Mouse (Mus musculus): ENCODE data around the gene Adsl. TPM values are rescaled to one million over a fixed set of nuclear protein-coding genes. Genes with fewer than 3 reads are reported as not detected.

Adsl gene
- polyA plus RNA-seq, 1 experiment from 2014 or later = 90.4 TPM

GRCm38 (mm10) chr15:80988331-80988730 lies 40.0 kb downstream of the Adsl start:
- 44% methylated on average over 1 of the region's 1 CpGs for WGBS
- DNase-seq (no peak), ATAC-seq (ENCODE audit: low FRiP score, low TSS enrichment) (no peak)
- no peaks in the 10 kb centered on the region for H3K27me3 ChIP-seq (ENCODE audit: control insufficient read depth, insufficient read depth, low read length)
- no peak overlapping the region for H3K4me3 ChIP-seq (replicated peaks; ENCODE audit: low read depth, low read length)
- no peak overlapping the region for H3K4me2 ChIP-seq (ENCODE audit: low read length)
- no peaks in the 10 kb centered on the region for H3K9me3 ChIP-seq (ENCODE audit: control insufficient read depth, low read length)
- H3K4me1 ChIP-seq (ENCODE audit: control insufficient read depth, insufficient read depth, low read length) = no peaks in the 10 kb centered on the region
- no peak overlapping the region for H3K27ac ChIP-seq (replicated peaks; ENCODE audit: low read depth, low read length)
- H3K36me3 ChIP-seq (ENCODE audit: control insufficient read depth, insufficient read depth, low read length) = no peaks in the 10 kb centered on the region
- H3K9ac ChIP-seq (replicated peaks; ENCODE audit: low read length) = no peak overlapping the region

DNA sequence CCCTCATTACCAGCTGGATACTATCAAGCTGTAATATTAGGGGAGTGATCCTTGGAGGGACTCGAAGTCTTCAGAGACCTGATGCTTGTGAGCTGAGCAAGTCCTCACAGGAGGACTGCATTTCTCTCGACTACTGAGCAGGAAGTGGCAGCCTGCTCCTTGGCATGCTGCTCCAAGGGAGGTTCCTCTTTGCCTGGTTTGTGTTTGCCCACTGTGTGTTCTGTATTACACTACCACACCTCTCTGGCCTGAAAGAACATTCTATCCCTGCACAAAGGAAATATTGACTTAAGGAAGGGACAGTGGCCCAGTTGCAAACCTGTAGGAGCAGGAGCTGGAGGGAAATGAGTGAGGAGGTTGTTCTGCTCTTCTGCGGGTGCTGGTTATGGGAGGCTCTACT lies 41.4 kb downstream of the Adsl start:
- Histone ChIP-seq H3K36me3 (ENCODE audit: control insufficient read depth, insufficient read depth, low read length) (no peaks in the 10 kb centered on the region), H3K4me1 (ENCODE audit: control insufficient read depth, insufficient read depth, low read length) (no peaks in the 10 kb centered on the region), H3K4me3 (replicated peaks; ENCODE audit: low read depth, low read length) (no peak overlapping the region), H3K9ac (replicated peaks; ENCODE audit: low read length) (no peak overlapping the region), H3K27me3 (ENCODE audit: control insufficient read depth, insufficient read depth, low read length) (no peaks in the 10 kb centered on the region), H3K4me2 (ENCODE audit: low read length) (no peak overlapping the region), H3K27ac (replicated peaks; ENCODE audit: low read depth, low read length) (no peak overlapping the region), H3K9me3 (ENCODE audit: control insufficient read depth, low read length) (no peaks in the 10 kb centered on the region)
- 88% methylated on average over 3 of the region's 3 CpGs for WGBS
- ATAC-seq (ENCODE audit: low FRiP score, low TSS enrichment) = no peak
- DNase-seq = no peak

DNA sequence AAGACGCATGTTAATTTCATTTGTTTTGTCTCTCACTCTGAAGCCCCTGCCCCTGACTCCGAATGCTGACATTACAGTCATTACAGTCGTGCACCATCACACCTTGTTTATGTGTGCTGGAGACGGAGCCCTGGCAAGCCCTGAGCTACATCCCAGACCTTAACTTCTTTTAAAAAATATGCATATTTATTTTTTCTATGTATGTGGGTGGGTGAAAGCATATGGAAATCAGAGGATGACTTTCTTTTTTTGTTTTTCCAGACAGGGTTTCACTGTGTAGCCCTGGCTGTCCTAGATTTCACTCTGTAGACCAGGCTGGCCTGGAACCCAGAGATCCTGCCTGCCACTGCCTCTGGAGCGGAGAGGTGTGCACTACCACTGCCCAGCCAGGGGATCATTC lies 46.7 kb downstream of the Adsl start:
- Histone ChIP-seq H3K27me3 (ENCODE audit: control insufficient read depth, insufficient read depth, low read length) (no peaks in the 10 kb centered on the region), H3K4me1 (ENCODE audit: control insufficient read depth, insufficient read depth, low read length) (no peaks in the 10 kb centered on the region), H3K9ac (replicated peaks; ENCODE audit: low read length) (no peak overlapping the region), H3K27ac (replicated peaks; ENCODE audit: low read depth, low read length) (no peak overlapping the region), H3K4me3 (replicated peaks; ENCODE audit: low read depth, low read length) (no peak overlapping the region), H3K9me3 (ENCODE audit: control insufficient read depth, low read length) (no peaks in the 10 kb centered on the region), H3K4me2 (ENCODE audit: low read length) (no peak overlapping the region), H3K36me3 (ENCODE audit: control insufficient read depth, insufficient read depth, low read length) (no peaks in the 10 kb centered on the region)
- WGBS = 87% methylated on average over 5 of the region's 5 CpGs
- DNase-seq (no peak), ATAC-seq (ENCODE audit: low FRiP score, low TSS enrichment) (no peak)

DNA sequence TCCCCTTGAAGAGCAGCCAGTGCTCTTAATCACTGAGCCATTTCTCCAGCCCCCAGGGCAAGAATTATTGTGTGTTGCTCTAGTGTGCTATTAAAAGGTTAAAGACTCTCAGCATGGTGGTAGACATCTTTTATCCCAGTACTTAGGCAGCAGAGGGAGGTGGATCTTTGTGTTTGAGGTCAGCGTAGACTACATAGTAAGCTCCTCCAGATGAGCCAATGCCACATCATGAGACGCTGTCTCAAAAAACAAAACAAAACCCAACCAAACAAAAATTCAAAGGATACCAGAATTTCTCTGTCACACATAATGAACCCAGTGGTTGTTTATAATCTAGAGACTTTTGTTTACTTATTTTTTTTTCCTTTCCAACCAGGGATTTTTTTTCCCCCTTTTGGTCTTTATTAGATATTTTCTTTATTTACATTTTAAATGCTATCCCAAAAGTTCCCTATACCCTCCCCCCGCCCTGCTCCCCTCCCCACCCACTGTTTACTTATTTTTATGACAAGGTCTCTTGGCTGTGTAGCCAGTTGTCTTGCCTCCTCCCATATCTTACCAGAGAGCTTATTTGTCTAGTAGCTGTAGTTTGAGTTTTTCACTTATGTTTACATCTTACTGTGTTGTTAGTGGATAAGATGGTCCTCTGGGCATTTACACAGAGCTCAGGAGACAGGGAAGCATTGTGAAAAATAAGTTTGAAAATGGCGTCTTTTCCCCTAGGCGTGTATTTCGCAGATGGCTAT lies 48.0 kb downstream of the Adsl start:
- WGBS = 82% methylated on average over 6 of the region's 6 CpGs
- DNase-seq (no peak), ATAC-seq (ENCODE audit: low FRiP score, low TSS enrichment) (no peak)
- no peak overlapping the region for H3K4me3 ChIP-seq (replicated peaks; ENCODE audit: low read depth, low read length)
- no peaks in the 10 kb centered on the region for H3K9me3 ChIP-seq (ENCODE audit: control insufficient read depth, low read length)
- H3K9ac ChIP-seq (replicated peaks; ENCODE audit: low read length) = no peak overlapping the region
- no peaks in the 10 kb centered on the region for H3K36me3 ChIP-seq (ENCODE audit: control insufficient read depth, insufficient read depth, low read length)
- H3K4me1 ChIP-seq (ENCODE audit: control insufficient read depth, insufficient read depth, low read length) = no peaks in the 10 kb centered on the region
- no peaks in the 10 kb centered on the region for H3K27me3 ChIP-seq (ENCODE audit: control insufficient read depth, insufficient read depth, low read length)
- no peak overlapping the region for H3K4me2 ChIP-seq (ENCODE audit: low read length)
- no peak overlapping the region for H3K27ac ChIP-seq (replicated peaks; ENCODE audit: low read depth, low read length)

DNA sequence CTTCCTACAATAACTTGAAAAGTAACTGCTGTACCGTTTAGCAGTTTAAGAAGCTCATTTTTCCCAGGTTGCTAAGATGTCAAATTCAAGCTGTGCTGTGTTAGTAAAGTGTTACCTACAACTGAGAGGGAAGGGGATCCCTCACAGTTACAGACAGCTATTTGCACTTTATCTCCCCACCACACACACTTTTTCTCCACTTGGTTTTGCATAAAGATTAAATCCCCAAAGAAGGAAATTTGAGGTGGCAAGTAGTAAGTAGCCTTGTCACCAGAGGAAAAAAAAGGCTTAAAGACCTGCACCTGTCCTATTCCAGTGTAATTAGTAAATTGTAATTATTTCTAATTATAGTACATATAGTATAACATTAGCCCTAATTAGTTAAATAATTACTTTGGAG lies 48.8 kb downstream of the Adsl start:
- DNase-seq (no peak), ATAC-seq (ENCODE audit: low FRiP score, low TSS enrichment) (no peak)
- Histone ChIP-seq H3K4me3 (replicated peaks; ENCODE audit: low read depth, low read length) (no peak overlapping the region), H3K27ac (replicated peaks; ENCODE audit: low read depth, low read length) (no peak overlapping the region), H3K9ac (replicated peaks; ENCODE audit: low read length) (no peak overlapping the region), H3K4me1 (ENCODE audit: control insufficient read depth, insufficient read depth, low read length) (no peaks in the 10 kb centered on the region), H3K9me3 (ENCODE audit: control insufficient read depth, low read length) (no peaks in the 10 kb centered on the region), H3K36me3 (ENCODE audit: control insufficient read depth, insufficient read depth, low read length) (no peaks in the 10 kb centered on the region), H3K27me3 (ENCODE audit: control insufficient read depth, insufficient read depth, low read length) (no peaks in the 10 kb centered on the region), H3K4me2 (ENCODE audit: low read length) (no peak overlapping the region)
- 70% methylated on average over 1 of the region's 1 CpGs for WGBS

GRCm38 (mm10) chr15:81000419-81001138 lies 52.3 kb downstream of the Adsl start:
- ATAC-seq (ENCODE audit: low FRiP score, low TSS enrichment) (no peak), DNase-seq (no peak)
- Histone ChIP-seq H3K4me2 (ENCODE audit: low read length) (no peak overlapping the region), H3K36me3 (ENCODE audit: control insufficient read depth, insufficient read depth, low read length) (peaks cover 19% of the 10 kb centered on the region), H3K27ac (replicated peaks; ENCODE audit: low read depth, low read length) (no peak overlapping the region), H3K4me1 (ENCODE audit: control insufficient read depth, insufficient read depth, low read length) (no peaks in the 10 kb centered on the region), H3K27me3 (ENCODE audit: control insufficient read depth, insufficient read depth, low read length) (no peaks in the 10 kb centered on the region), H3K9me3 (ENCODE audit: control insufficient read depth, low read length) (no peaks in the 10 kb centered on the region), H3K4me3 (replicated peaks; ENCODE audit: low read depth, low read length) (no peak overlapping the region), H3K9ac (replicated peaks; ENCODE audit: low read length) (no peak overlapping the region)
- WGBS = 60% methylated on average over 4 of the region's 4 CpGs

DNA sequence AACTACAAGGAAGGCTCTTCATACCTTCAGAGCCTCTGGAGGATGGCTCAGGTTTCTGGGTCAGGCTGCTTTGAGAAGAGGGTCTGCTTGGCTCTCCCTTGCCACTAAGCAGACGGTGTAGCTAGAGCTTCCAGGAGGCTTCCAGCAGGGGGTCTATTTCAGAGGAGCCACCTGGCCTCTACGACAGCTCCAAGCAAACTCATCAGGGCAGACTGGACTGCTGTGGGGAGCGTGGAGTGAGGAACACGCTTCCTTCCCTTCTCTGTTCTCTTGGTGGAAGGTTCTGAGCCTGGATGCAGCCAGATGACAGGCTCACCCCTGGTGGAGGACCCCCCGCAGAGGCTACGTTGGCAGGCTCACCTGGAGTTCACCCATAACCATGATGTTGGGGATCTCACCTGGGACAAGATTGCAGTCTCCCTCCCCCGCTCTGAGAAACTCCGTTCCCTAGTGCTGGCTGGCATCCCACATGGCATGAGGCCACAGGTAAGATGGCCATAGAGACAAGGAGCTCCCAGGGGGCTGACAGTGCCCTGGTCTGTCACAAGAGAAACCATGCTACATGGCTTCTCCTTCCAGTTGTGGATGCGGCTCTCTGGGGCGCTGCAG lies 57.9 kb downstream of the Adsl start:
- DNase-seq (no peak), ATAC-seq (ENCODE audit: low FRiP score, low TSS enrichment) (no peak)
- H3K4me1 ChIP-seq (ENCODE audit: control insufficient read depth, insufficient read depth, low read length) = no peaks in the 10 kb centered on the region
- no peaks in the 10 kb centered on the region for H3K27me3 ChIP-seq (ENCODE audit: control insufficient read depth, insufficient read depth, low read length)
- WGBS = 88% methylated on average over 10 of the region's 10 CpGs
- no peak overlapping the region for H3K4me2 ChIP-seq (ENCODE audit: low read length)
- peaks cover 63% of the 10 kb centered on the region for H3K36me3 ChIP-seq (ENCODE audit: control insufficient read depth, insufficient read depth, low read length)
- H3K4me3 ChIP-seq (replicated peaks; ENCODE audit: low read depth, low read length) = no peak overlapping the region
- H3K9me3 ChIP-seq (ENCODE audit: control insufficient read depth, low read length) = no peaks in the 10 kb centered on the region
- no peak overlapping the region for H3K9ac ChIP-seq (replicated peaks; ENCODE audit: low read length)
- H3K27ac ChIP-seq (replicated peaks; ENCODE audit: low read depth, low read length) = no peak overlapping the region

GRCm38 (mm10) chr15:81007339-81007738 lies 59.0 kb downstream of the Adsl start:
- no peaks in the 10 kb centered on the region for H3K4me1 ChIP-seq (ENCODE audit: control insufficient read depth, insufficient read depth, low read length)
- H3K4me2 ChIP-seq (ENCODE audit: low read length) = no peak overlapping the region
- H3K36me3 ChIP-seq (ENCODE audit: control insufficient read depth, insufficient read depth, low read length) = peaks cover 74% of the 10 kb centered on the region
- no peak for ATAC-seq (ENCODE audit: low FRiP score, low TSS enrichment)
- no peak overlapping the region for H3K27ac ChIP-seq (replicated peaks; ENCODE audit: low read depth, low read length)
- no peak overlapping the region for H3K9ac ChIP-seq (replicated peaks; ENCODE audit: low read length)
- no peak for DNase-seq
- WGBS = 92% methylated on average over 9 of the region's 9 CpGs
- H3K4me3 ChIP-seq (replicated peaks; ENCODE audit: low read depth, low read length) = no peak overlapping the region
- H3K27me3 ChIP-seq (ENCODE audit: control insufficient read depth, insufficient read depth, low read length) = no peaks in the 10 kb centered on the region
- no peaks in the 10 kb centered on the region for H3K9me3 ChIP-seq (ENCODE audit: control insufficient read depth, low read length)
